Mouse (Mus musculus) adrenal gland, postnatal 36 days (tissue): ENCODE data around the gene Chmp1a. TPM values are rescaled to one million over a fixed set of nuclear protein-coding genes. Genes with fewer than 3 reads are reported as not detected.
"Not testable (repeated sequence)": the region's sequence is repeated elsewhere in the genome, so short reads cannot be mapped to it uniquely, and the experiment has no call there.

ENCODE experiments used
- DNase-seq, 2 experiments: peaks; one replicate each; pipeline ENCODE4 v3.0.0; 2021; ENCODE audit warnings: mixed read lengths in 1 of 2
- total RNA-seq, 2 experiments: library from RNA; stranded (reverse); gene quantifications; 2 replicates each; pipeline ENCODE4 v1.2.3; 2021

The Chmp1a gene
- total RNA-seq, 2 experiments from 2014 or later, result 77.5 to 108 TPM

DNA sequence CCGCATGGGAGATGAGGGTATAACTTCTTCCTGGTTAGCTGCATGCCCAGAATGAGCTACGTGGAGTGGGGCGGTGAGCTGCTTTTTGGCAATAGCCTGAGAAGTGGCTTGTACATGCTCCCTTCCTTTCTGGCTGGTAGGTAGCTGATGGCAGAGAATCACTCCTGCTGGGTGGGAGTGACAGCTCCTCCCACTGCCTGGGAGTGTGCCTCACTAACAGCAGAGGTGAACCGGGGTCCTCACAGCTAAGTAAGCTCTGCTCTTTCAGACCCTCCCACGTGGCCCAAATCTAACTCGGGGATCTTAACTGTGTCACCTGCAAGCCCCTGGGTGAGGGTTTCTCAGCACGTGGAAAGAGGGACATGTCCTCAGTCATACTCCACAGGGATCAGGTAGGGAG is 20.0 kb upstream of the Chmp1a start:
- DNase-seq, result no peak

DNA sequence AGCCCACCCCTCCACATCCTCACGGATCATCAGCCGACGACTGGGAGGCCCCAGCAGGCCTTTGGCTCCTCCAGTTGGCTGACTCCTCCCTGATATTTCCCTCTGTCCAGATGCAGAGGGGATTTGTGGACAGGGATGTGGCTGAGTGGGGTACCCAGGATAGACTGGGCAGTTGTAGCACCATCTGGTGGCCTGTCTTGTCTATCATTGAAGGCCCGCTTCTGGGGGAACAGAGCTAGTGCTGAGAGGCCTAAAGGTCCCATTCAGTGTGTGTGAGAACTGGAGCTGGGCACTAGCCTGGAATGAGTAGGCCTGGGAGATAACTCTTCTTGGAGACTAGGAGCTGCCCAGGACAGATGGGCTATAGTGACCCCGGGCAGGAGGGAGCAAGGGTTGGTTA is 19.2 kb upstream of the Chmp1a start:
- peak in 1 of 2 experiments; percentile 28 for DNase-seq

DNA sequence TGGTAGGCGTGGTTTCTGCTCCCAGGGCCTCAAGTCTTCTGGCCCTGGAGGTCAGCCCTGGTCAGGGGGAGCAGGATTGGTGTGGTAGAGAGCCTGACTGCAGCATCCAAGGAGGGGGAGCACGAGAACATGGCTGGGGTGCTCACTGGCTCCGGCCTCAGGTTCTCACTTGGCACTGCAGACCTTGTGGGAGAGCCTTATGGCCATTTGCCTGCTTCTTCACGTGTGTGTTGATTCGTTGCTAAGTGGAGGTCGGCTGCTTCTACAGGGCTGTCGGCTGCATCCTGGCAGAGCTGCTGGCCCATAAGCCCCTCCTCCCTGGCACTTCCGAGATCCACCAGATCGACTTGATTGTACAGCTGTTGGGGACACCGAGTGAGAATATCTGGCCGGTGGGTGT is 17.8 kb upstream of the Chmp1a start:
- not testable (repeated sequence) for DNase-seq

DNA sequence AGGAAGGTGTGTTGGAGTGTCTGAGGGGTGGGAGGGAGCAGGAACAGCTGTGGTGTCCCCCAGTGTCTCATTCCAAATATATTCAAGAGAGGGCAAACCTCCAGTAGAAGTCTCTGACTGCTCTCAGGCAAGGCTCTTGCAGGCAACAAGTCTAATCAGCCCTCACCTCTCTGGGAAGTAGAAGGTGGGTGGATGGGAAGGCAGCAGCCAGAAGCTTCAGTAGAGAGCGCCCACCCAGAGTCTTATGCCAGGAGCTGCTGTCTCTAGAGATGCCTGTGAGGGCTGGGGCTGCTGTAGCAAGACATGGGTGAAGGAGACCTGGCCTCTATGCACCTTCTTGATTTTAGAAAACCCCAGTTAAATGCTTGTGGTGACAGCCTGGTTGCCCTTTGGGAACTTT is 15.9 kb upstream of the Chmp1a start:
- no peak for DNase-seq

DNA sequence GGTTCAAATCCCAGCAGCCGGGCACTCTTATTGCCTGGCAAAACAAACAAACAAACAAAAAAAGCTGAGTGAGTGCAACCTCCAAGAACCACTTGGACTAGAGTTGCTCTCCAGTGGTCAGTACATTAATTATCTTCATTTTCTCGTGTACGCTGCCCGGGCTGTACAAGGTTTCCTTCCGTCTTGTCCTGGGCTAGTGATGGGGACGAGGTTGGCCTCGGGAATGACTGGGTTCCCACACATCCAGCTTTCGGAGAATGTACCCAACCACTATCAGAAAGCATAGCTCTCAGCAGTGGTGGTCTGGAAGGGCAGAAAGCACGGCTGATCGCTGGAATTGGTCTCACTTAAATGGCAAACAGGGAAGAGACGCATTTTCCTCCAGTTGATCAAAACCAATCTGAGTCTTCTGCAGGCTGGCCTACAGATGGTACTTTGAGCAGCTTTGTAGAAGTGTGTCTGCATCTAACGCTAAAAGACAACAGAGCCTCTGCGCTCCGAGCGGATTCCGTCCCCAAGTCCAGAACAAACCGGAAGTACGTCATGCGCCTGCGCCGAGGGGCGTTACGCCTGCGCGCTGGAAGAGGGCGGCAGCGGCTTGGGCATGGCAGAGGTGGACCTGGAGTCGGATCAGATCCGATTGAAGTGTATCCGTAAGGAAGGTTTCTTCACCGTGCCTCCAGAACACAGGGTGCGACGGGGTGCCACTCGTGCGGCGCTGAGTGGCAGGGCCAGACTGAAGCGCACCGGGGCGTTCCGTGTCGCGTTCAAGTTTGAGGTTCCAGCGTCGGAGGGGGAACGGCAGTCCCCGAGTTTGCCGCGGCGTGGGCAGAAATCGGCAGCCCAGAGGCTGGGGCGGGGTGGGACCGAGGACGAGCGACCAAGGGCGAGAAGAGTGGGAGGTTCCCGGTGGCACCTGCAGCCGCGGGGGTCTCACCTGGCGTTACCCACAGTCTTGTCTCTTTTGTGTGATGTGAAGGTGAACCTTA is 12.0 kb upstream of the Chmp1a start, which contains the start of gene Cdk10:
Gene Cdk10, plus strand, starts transcription at position 565 of the 989 bp plus-strand sequence.
- DNase-seq, result peak; percentile 96 to 97

DNA sequence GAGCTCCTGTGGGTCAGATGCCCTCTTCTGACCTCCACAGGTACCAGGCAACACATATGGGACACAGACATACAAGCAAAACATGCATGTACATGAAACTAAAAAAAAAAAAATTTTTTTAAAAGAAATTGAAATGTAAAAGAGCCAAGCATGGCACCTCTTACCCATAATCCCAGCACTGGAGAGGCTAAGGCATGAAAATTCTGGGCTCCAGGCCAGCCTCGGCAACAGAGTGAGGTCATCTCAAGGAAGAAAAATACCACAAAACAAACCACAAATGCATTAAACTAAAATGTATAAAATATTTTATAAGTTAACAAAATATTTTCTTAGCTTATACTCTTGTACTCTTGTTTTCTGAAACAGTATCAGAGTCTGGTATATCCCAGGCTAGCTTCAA is 8.4 kb upstream of the Chmp1a start:
- DNase-seq, result no peak

DNA sequence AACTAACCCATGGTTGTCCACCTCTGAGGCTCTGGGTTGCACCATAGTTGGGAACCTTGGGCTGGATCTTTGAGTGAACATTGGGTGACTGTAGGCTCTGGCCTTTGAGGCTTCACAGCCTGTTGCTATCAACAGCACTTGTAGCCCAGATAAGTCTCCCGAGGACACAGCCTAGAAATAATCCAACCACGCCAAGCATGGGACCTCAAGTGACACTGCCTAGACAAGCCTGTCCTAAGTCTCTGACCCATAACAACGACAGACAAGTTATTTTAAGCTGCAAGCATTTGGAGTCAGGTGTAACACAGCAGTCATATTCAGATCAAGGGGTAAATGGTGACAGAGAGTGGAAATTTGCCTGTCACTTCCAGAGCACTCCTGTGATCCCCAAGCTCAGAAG is 2.9 kb upstream of the Chmp1a start:
- no peak for DNase-seq

DNA sequence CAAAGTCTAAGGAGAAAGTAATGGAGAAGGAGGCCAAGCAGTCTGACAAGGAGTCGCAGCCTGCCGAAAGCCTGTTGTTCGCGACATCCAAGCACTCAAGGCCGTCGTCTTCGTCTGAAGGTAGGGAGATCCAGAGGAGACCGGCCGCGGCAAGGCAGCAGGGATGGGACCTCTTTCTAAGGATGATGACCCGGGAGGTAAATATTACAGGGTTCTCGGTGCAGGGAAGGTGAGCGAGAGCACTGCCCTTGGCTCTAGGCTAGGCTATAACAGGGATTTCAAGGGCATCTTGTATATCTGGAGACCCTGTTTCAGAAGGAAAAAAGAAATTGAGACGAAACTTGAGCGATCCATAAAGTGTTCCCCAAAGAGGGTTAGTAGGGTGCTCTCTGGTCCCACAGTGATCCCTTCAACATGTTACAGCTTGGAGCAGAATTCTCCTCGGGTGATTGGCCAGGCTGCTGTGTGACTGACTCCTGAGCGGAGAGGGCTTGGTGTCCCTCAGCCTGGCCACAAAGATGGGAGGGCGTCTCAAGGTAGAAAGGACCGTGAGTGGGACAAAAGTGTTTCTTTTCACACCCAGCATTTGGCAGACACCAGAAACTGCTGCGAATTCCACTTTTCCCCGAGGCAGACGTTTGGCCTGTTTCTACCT is 682 bp upstream of the Chmp1a start:
- DNase-seq, result no peak

DNA sequence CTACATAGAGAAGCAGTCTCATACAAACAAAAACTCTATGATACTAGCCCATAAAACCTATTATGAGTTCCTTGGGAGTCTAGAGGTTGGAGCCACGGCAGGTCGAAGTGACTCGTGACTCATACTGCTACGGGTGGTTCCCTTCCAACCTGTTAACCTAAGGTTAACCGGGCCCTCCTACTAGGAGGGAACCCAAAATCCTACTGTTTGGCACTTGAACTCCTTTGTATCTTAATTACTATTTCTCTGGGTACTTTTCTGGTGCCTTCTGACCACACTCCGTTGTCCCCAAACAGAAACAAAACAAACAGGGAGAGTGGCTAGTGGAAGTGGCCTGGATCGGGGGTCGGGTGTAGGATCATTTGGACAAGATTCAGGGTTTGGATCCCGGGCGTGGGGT is 687 bp downstream of the Chmp1a start:
- DNase-seq, result no peak

DNA sequence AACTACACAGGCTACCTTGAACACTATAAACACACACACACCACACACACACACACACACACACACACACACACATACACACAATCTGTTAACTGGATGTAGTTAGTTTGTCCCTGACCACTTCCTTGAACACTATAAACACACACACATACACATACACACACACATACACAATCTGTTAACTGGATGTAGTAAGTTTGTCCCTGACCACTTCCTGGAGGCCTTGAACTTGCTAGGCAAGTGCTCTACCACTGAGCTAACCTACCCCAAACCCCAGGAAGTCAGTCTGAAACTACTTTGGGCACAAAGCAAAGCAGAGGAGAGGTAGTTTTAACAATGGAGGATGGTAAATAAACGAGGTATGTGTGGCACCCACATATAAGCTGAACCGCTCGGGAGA is 9.0 kb downstream of the Chmp1a start:
- no peak for DNase-seq

DNA sequence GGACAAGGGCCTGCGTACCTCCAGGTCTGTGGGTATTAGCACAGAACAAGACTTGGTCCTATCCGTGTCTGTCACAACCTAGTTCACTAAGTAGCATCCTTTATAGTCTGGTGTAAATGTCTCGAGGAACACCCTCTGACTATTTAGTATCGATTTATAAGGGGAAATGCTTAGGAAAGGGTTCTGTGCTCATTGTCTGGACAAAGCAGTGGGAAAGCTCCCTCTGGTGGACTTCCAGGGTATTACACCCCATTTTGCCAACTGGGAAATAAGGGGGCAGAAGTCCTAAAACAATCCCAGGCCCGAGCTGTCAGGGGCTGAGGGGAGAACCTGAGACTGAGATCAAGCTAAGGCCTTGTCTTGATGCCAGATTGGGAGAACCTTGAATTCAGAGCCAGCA is 10.3 kb downstream of the Chmp1a start:
- DNase-seq, result peak; percentile 64 to 75

DNA sequence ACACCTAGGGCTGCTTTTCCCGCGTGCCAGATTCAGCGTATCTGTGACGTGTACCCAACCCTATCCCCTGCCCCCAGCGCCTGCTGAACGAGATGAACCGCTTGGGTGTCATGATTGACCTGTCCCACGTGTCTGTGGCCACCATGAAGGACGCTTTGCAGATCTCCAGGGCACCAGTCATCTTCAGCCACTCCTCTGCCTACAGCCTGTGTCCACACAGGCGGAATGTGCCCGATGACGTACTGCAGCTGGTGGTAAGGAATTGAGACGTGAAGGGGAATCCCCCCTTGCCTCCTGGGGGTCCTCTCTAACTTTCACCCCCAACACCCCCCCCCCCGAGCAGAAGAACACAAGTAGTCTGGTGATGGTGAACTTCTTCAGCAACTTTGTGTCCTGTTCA is 12.7 kb downstream of the Chmp1a start:
- DNase-seq, result no peak

DNA sequence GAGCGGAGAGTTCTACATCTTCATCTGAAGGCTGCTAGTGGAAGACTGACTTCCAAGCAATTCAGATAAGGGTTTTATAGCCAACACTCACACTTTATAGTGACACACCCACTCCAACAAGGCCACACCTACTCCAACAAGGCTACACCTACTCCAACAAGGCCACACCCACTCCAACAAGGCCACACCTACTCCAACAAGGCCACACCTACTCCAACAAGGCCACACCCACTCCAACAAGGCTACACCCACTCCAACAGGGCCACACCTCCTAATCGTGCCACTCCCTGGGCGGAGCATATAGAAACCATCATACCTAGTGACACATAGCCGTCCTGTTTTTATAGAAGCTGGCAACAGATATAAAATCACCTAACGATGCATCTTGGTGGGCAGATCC is 15.5 kb downstream of the Chmp1a start:
- not testable (repeated sequence) for DNase-seq

DNA sequence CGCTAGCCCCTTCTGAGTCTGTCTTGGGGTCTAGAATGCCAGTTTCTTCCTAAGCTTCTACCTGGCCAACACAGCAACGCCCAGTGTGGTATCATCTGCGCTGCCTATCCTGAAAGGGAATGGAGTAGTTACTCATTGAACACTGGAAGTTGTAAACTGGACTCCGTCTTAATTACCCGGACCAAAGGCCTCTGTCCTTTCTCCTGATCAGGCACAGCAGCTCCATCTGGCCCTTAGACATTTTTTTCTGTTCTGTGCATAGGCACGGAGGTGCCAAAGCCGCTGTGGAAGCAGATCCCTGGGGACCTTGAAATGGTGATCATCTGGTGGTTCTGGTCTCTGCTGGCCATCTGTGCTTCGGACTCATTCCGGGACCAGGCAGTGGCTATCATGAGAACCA is 18.8 kb downstream of the Chmp1a start:
- no peak for DNase-seq

DNA sequence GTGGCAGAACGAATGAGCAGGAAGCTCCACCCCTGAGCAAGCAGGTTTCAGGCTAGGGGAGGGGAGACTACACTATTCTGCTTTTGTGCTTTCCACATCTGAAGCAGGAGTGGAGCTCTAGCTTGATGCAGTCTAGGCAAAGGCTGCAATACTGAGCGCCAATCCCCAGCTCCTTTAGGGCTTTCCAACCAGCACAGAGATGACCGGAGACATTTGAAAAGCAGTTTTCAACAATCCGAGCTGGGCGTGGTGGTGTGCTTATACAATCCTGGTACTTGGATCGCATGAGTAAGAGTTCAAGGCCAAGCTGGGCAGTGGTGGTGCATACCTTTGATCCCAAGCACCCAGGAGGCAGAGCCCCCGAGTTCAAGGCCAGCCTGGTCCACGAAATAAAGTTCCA is 20.7 kb downstream of the Chmp1a start:
- DNase-seq, result no peak

DNA sequence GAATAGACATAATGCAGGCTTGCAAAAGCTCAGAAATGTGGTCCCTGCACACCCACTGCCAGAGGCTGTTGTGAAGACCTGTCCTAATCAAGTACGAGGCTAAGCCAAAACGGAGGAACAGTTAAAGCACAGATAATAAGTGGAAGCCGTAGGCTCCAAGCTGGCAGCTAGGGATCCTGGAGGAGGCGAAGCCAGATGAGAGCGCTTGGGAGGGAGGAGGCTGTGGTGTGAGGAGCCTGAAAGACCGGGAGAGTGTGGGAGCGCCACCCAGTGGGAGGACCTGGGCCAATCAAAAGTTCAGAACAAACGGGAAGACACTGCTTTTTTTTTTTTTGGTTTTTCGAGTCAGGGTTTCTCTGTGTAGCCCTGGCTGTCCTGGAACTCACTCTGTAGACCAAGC is 21.9 kb downstream of the Chmp1a start:
- DNase-seq, result peak; percentile 83 to 88

DNA sequence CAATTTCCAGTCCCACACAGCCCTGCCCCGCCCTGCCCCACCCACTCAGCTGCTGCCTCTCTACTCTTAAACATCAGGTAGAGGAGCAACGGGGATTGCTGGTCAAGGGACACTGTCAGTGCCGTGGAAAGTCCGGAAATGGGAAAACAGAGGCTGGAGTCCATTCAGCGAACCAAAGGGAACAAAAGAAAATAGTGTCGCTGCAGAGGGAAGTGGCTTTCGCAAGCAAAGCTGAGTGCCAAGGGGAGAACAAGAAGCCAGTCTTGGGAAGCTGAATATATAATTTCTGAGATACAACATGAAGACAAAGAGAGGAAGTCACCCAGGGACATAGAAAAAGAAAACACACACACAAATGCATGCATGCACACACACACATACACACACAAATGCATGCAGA is 23.7 kb downstream of the Chmp1a start:
- DNase-seq, result no peak

DNA sequence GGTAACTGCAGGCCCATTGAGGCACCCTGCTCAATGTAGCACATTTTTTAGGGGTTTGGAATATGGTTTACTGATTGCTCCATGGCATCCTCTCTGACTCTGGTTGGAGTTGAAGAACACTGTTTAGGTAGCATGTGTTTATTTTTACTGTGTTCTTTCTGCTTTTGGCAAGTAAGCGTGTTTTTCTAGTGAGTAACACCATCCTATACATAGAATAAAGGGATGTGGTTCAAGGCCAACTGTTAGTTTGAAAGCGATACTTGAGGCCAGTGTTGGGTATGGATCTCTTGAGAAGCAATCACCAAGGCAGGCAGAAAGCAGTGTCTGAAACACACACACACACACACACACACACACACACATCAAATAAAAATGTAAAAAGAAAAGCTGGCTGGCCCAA is 24.6 kb downstream of the Chmp1a start:
- no peak for DNase-seq

DNA sequence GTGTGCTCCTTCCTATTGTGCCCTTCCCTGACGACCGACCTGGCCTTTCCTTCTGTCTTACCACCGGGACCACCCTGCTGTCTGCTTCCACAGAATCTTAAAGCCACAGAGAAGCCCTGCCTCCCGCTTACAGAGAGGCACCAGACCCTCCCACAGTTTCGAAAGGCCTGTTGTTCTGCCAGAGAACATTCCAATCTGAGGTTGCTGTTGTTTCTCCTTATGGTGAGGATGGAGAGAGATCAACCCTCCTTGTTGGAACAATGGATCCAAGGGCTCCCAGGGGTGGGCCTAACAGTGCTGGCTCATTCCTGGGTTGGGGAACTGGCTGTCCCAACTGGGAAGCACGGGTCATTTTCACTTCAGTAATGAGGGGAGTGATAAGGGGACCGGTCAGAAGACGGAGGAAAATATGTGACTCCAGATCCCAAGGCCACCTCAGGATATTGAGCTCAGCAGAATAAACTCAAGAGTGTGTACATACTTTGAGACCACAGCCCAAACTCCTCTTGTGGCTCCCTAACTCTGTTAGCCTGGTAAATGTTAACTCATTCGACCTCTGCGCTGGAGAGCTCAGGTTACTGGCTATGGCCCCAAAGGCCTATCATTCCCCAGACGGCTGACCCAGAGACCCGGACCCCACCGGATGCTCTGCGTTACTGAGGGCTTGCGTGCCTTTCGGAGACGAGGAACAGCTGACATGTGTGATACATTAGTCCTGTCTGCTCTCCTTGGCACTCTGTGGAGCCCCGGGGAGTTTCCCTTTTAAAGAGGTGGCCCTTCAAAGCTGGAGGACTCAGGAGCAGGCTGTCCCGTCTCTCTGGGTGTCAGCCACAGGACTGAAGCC is 26.8 kb downstream of the Chmp1a start, which contains the start of gene Dpep1:
Gene Dpep1, plus strand, starts transcription at position 677 of the 844 bp plus-strand sequence.
- DNase-seq, result peak in 1 of 2 experiments; percentile 38

DNA sequence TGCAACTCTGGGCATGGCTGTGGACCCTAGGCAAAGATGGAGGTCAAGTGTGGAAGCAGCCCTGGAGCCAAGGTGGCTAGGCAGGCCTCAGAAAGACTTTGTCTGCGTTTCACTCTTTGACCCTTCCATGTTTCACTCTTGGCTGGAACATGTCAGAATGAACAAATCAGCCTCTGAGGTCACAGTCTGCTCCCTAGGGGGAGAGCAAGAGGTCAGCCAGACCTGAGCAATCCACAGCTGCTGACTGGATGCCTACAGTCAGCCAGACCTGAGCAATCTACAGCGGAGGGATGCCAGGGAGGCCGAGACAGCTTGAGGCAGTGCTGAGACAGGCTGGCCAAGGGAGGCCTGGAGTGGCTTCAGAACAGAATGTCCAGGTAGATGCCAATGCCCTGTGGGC is 31.2 kb downstream of the Chmp1a start:
- DNase-seq, result peak; percentile 65 to 66

DNA sequence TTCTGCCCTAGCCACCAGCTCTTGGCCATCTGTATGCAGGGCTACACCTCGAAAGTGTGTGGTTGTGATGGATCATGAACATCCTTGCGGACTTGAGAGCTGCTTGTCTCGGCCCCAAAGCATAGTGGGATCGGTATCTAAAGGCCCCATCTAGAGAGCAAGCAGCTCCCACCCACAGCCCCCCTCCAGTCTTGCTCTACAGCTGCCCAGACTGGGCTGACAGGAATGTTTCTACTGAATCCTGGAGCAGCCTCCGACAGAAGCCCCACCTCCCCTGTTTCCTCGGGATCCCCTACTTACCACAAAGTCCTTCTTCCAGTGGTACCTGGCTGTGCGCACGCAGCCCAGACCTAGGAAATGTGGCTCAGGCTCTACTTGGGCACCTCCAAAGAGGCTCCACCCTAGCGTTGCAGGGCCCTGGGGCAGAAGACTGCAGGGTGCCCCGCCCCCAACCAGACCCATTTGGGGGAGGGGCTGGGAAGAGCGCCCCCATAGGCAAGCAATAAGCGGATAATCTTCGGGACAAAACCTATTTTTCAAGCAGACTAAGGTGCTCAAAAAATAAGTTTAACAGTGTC is 54.6 kb downstream of the Chmp1a start, which contains the start of gene Sult5a1:
Gene Sult5a1, minus strand, starts transcription at position 428 of the 578 bp plus-strand sequence.
- DNase-seq, result no peak
